Mouse (Mus musculus) ES-E14 (cell line): Measurements from ENCODE around the gene Gck.

Experiments
- CHD2 ChIP-seq: IDR thresholded peaks from 2 replicates; pipeline ENCODE4 v1.6.1; 2014; ENCODE audit warnings: mild to moderate bottlenecking, low read depth, low read length, inconsistent platforms
- HCFC1 ChIP-seq: IDR thresholded peaks from 2 replicates; pipeline ENCODE4 v1.6.1; 2012; ENCODE audit warnings: low read length, inconsistent platforms, borderline replicate concordance; ENCODE audit not compliant: insufficient read depth
- MAFK ChIP-seq: IDR thresholded peaks from 2 replicates; pipeline ENCODE4 v1.6.1; 2014; ENCODE audit warnings: mild to moderate bottlenecking, low read depth, low read length, inconsistent platforms; ENCODE audit not compliant: insufficient read depth
- ZC3H11A ChIP-seq: IDR thresholded peaks from 2 replicates; pipeline ENCODE4 v1.6.1; 2012; ENCODE audit warnings: low read depth, mild to moderate bottlenecking, inconsistent platforms, low read length, borderline replicate concordance

DNA sequence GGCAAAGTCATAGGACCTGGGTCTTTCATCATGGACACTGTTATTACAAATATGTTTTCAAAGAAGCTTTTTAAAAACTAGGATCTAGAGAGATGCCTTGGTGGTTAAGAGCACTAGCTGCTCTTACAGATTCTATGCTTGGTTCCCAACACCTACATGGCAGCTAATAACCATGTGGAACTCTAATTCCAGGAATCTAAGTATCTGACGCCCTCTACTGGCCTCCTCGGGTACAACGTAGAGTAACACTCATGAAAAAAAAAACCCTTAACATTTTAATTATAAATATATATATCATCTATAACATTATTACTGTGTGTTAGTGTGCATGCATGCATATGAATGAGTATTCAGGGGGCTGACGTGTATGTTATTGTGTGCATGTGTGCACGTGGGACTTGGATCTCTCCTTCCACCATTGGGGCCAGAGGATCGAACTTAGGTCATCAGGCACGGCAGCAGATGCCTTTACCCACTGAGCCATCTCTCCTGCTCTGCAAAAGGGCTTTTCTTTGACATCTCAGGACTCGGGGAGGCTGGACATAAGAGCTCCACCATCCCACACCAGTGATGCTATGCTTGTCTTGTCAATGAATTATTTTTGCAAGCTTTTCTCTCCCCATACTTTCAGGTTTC, 3.4 kb upstream of the Gck start:
- TF ChIP-seq CHD2 (no peak), ZC3H11A (0 out of 2 replicates have a peak, but pooled peaks have one; percentile 12), MAFK (no peak), HCFC1 (no peak)
